Mouse (Mus musculus) liver, adult 2 months (tissue): ENCODE measurements around the gene Tbc1d32. TPM values are rescaled to one million over a fixed set of nuclear protein-coding genes. Genes with fewer than 3 reads are reported as not detected.

Experiments used
- DNase-seq: peaks from one replicate; pipeline ENCODE4 v3.0.0-alpha.2; 2011; ENCODE audit warnings: low read depth, low spot score; ENCODE audit errors: extremely low read depth
- H3K27ac ChIP-seq: fragments of 200-500 bp; replicated peaks from 2 replicates; pipeline ENCODE4 v1.5.1; 2012; ENCODE audit warnings: low read depth, mild to moderate bottlenecking, control low read depth, inconsistent platforms, low read length; ENCODE audit not compliant: insufficient read depth
- H3K27me3 ChIP-seq: fragments of 200-500 bp; 2 replicates; pipeline ENCODE4 v1.6.1; 2012; ENCODE audit warnings: mild to moderate bottlenecking, moderate library complexity, low read length, inconsistent platforms; ENCODE audit not compliant: control insufficient read depth, insufficient read depth
- H3K36me3 ChIP-seq: fragments of 200-500 bp; 2 replicates; pipeline ENCODE4 v1.6.1; 2012; ENCODE audit warnings: low read length, inconsistent platforms; ENCODE audit not compliant: control insufficient read depth, insufficient read depth
- H3K4me1 ChIP-seq: fragments of 200-500 bp; 2 replicates; pipeline ENCODE4 v1.6.1; 2011; ENCODE audit warnings: low read length; ENCODE audit not compliant: control insufficient read depth, insufficient read depth
- H3K4me3 ChIP-seq: fragments of 200-500 bp; 2 replicates; pipeline ENCODE4 v1.5.1; 2011; ENCODE audit warnings: low read depth, mild to moderate bottlenecking, control low read depth, low read length, moderate library complexity; ENCODE audit not compliant: insufficient read depth
- H3K79me2 ChIP-seq: fragments of 200-500 bp; 2 replicates; pipeline ENCODE4 v1.6.1; 2012; ENCODE audit warnings: inconsistent platforms, mild to moderate bottlenecking, low read length, moderate library complexity; ENCODE audit not compliant: control insufficient read depth, insufficient read depth
- H3K9ac ChIP-seq: fragments of 200-500 bp; 2 replicates; pipeline ENCODE4 v1.6.1; 2012; ENCODE audit warnings: low read depth, mild to moderate bottlenecking, control low read depth, inconsistent platforms, low read length
- CTCF ChIP-seq: fragments of 200-500 bp; IDR thresholded peaks from 2 replicates; pipeline ENCODE4 v1.5.1; 2011; ENCODE audit warnings: low read depth, low read length, control low read depth
- POLR2A ChIP-seq: fragments of 200-500 bp; IDR thresholded peaks from 2 replicates; pipeline ENCODE4 v1.6.1; 2011; ENCODE audit warnings: low read length, control low read depth; ENCODE audit not compliant: insufficient read depth; ENCODE audit errors: extremely low read depth
- WGBS: fragments of 180-500 bp; shearing (Covaris S2); methylation state at CpG from one replicate; pipeline ENCODE4 v1.1.7; 2018; 5-methylcytosine and 5-hydroxymethylcytosine counted together
- polyA plus RNA-seq: library from polyadenylated mRNA; depleted of rRNA; stranded (reverse); fragments of >200 nt; gene quantifications from 2 replicates; pipeline ENCODE4 v1.2.3, GENCODE M21; 2012; rRNA removed
- total RNA-seq: library from RNA; depleted of rRNA; stranded (reverse); fragments of >200 nt; gene quantifications from 2 replicates; pipeline ENCODE4 v1.2.3, GENCODE M21; 2014; rRNA removed

Gene Tbc1d32
- 6.3 and 7.5 TPM in 2 replicates for total RNA-seq
- polyA plus RNA-seq: 0.59 and 0.62 TPM in 2 replicates

DNA sequence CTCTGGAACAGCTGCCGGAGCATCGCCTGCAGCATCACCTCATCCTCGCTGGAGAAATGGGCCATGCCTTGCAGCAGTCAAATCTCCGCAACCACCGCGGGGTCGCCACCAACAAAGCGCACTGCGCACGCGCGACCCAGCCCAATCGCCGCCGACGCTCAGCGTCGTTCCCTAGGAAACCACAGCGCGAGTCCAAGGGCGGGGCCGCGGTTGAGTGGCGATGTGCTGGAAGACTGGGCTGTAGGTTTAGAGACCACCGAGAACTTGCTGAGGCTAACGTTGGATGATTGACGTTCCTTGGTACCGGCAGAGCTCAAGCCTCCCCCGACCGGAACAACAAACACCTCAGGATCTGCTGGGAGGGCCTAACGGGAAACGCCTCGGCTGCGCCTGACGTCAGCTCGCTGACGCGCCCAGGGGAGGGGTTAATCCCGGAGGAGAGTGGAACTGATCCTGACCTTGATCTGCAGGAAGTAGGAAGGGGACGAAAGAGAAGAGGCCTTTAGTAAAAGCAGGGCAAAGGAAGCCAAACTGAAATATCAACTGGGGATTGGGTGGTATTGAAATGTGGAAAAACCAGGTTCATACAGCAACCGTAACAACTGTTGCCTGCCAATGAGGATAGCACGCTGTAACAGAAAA lies at the start of gene Tbc1d32:
Gene Tbc1d32 (minus strand): TSS at position 122 of the 642 bp plus-strand sequence.
- no peaks in the 10 kb centered on the region for H3K36me3 ChIP-seq
- peak within 1 kb of the TSS; percentile 73 for H3K27ac ChIP-seq
- WGBS: 3% methylated on average over 42 of the region's 42 CpGs
- H3K9ac ChIP-seq: peak within 1 kb of the TSS; percentile 65
- TF ChIP-seq POLR2A (0 out of 2 replicates have a peak, but pooled peaks have one; percentile 24), CTCF (no peak)
- peak within 1 kb of the TSS; percentile 90 for H3K4me3 ChIP-seq
- peak; percentile 78 for DNase-seq
- H3K4me1 ChIP-seq: peaks cover 3% of the 10 kb centered on the region; the same call in 1 of the 2 replicates
- H3K27me3 ChIP-seq: no peaks in the 10 kb centered on the region
- H3K79me2 ChIP-seq: no peaks in the 10 kb centered on the region

DNA sequence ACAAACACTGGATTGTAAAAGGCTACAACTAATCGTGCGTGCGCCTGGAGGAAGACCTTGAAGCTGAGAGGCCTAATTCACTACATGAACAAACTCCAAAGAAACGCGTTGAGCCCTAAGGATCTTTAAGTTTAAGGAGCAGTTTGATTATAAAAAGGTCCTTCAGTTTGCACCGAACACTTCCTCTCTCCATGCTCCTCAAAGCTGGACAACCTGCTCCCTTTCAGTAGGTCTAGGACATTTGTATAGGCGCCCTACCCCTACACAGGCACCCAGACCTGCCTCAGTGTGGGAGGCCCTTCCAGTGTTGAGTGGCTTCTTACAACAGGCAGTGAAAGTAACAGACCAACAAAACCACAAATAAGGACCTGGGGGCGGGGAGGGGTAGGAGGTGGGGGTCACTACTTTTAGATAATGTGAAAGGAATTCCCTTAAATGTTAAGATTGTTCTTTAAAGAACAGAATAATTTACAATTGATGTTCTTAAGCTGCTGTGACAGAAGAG lies 666 bp downstream of the Tbc1d32 start:
- Histone ChIP-seq H3K9ac (no peak overlapping the region), H3K27ac (no peak overlapping the region), H3K4me3 (no peak overlapping the region), H3K4me1 (peaks cover 3% of the 10 kb centered on the region; the same call in 1 of the 2 replicates), H3K36me3 (peaks cover 2% of the 10 kb centered on the region; the same call in 1 of the 2 replicates), H3K79me2 (no peaks in the 10 kb centered on the region), H3K27me3 (no peaks in the 10 kb centered on the region)
- WGBS: 87% methylated on average over 8 of the region's 8 CpGs
- DNase-seq: no peak
- TF ChIP-seq POLR2A (no peak), CTCF (no peak)

DNA sequence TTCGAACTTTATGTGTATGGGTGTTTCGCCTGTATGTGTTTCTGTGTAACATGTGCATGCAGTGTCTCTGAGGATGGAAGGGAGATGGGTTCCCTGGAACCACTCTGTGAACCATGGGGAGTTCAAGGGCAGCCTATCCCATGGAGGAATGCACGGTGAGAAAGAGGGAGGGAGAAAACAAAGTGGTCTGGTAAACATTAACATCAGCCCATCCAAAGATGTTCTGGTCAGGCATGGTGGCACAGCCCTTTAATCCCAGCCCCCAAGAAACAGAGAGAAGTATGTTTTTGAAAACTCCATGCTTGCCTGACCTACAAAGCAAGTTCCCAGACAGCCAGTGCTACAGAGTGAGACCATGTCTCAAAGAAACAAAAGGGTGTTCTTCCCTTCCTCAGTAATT lies 12.7 kb downstream of the Tbc1d32 start:
- WGBS: 87% methylated on average over 3 of the region's 3 CpGs
- Histone ChIP-seq H3K4me1 (no peaks in the 10 kb centered on the region), H3K79me2 (no peaks in the 10 kb centered on the region), H3K36me3 (0 out of 2 replicates have a peak, but pooled peaks cover 2% of the 10 kb centered on the region), H3K27ac (no peak overlapping the region), H3K27me3 (no peaks in the 10 kb centered on the region), H3K9ac (no peak overlapping the region), H3K4me3 (no peak overlapping the region)
- no peak for TF ChIP-seq POLR2A
- TF ChIP-seq CTCF: no peak
- no peak for DNase-seq

DNA sequence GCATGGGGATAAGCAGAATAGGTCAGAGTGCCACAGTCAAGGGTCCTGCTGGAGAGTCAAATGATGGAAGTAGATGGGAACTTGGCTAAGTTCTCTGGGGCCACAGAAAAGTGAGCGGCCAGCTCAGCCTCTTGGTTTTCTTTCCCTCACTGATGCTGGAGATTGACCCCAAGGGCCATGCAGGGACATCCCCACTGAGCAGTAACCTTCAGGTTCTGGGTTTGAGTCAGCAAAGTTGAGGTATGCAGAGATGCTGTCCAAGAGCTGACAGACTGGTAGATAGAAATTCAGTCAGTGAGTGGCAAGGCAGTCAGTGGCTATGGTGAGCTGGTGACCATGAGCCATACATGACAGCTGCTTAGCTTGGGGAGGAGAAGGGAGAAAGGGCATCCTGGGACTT lies 18.1 kb downstream of the Tbc1d32 start:
- no peak for DNase-seq
- Histone ChIP-seq H3K27ac (no peak overlapping the region), H3K4me1 (no peaks in the 10 kb centered on the region), H3K4me3 (no peak overlapping the region), H3K36me3 (no peaks in the 10 kb centered on the region; the same call in 1 of the 2 replicates), H3K79me2 (no peaks in the 10 kb centered on the region), H3K9ac (no peak overlapping the region), H3K27me3 (no peaks in the 10 kb centered on the region)
- 100% methylated on average over 1 of the region's 1 CpGs for WGBS
- TF ChIP-seq POLR2A: no peak
- no peak for TF ChIP-seq CTCF

DNA sequence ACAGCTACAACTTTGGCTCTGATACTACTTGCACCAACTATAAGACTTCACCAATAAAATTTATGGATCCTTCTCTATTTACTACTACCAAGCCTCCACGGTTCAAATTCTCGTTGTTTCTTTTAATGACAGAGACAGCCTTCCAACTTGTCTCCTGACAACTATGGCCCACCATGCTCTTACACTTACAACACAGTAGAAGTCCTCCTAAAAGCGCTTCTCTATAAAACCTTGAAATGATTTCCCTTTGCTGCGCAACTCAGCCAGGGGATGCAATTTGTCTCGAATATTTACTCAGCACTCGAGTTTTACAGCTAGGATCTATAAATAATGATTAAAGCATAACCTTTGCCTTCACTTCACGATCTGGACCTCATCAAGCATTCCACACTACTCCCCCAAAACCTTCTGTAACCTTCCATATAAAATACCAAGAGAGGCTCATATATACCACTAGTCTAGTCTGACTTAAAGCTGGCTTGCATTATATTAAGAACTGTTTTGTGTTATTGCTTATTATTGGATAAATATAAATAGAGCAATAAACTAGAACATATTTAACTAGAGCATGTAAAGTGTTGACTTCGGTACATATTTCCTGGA lies 21.6 kb downstream of the Tbc1d32 start:
- no peak overlapping the region for H3K27ac ChIP-seq
- no peaks in the 10 kb centered on the region; the same call in 1 of the 2 replicates for H3K36me3 ChIP-seq
- WGBS: 68% methylated on average over 8 of the region's 8 CpGs
- no peaks in the 10 kb centered on the region; the same call in 1 of the 2 replicates for H3K4me1 ChIP-seq
- H3K27me3 ChIP-seq: no peaks in the 10 kb centered on the region
- no peak for DNase-seq
- H3K9ac ChIP-seq: no peak overlapping the region
- no peaks in the 10 kb centered on the region for H3K79me2 ChIP-seq
- TF ChIP-seq POLR2A (no peak), CTCF (no peak)
- H3K4me3 ChIP-seq: no peak overlapping the region
